Mouse (Mus musculus) adrenal gland, postnatal 10 days (tissue): Measurements from ENCODE around the gene Krtap21-1. TPM values are rescaled to one million over a fixed set of nuclear protein-coding genes. Genes with fewer than 3 reads are reported as not detected.

Experiments
- DNase-seq: peaks from one replicate; pipeline ENCODE4 v3.0.0; 2021; ENCODE audit warnings: mixed read lengths
- long read RNA-seq, 2 experiments: library from polyadenylated mRNA; stranded (forward); transcript quantifications; one replicate each; pipeline ENCODE4 v2.0.0; 2021
- total RNA-seq, 2 experiments: library from RNA; stranded (reverse); gene quantifications; 2 replicates each; pipeline ENCODE4 v1.2.3; 2021

Krtap21-1 gene
- total RNA-seq = not detected
- long read RNA-seq, experiment 1 = 0 reads
- long read RNA-seq, experiment 2 = 0 reads

DNA sequence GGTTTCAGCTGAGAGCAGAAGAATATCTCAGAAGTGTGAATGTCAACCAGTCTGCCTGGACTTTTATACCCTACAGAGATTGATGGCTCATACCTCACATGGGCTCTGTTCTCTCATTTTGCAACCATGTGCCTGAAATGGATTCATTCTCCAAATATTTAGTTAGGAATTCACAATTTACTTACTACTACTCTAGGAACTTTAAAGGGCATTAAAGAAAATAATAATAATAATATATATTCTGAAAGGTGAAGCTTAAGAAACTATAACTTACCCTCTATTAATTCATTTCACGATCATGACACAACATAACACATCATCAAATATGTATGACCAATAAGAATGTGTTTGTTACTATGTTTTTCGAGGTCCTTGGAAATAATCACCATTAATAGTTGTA lies at the start of gene Krtap21-1:
Krtap21-1 (minus strand) TSS at position 101 of the 400 bp plus-strand sequence.
- no peak for DNase-seq

GRCm38 (mm10) chr16:89429586-89429985 lies 25.9 kb upstream of the Krtap21-1 start:
- DNase-seq = no peak

GRCm38 (mm10) chr16:89425310-89425709 lies 21.6 kb upstream of the Krtap21-1 start:
- DNase-seq = no peak

DNA sequence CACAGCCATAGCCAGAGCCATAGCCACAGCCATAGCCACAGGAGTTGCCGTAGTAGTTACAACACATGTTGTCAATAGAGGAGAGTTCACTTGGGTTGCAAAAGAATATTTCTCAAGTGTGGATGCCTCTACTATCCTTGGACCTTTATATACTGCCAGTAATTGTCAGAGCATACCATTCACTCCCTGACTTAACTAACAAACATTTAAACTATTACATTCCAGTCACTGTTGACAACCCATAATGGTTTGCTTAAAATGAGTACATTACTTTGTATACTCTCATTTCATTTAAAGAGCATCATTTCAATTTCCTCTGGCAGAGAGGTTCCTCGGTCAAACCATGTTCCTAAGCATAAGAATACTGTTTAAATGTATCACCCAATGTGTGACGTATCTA lies 16.3 kb upstream of the Krtap21-1 start, which contains the start of gene Krtap6-2:
Krtap6-2 (minus strand) TSS at position 101 of the 400 bp plus-strand sequence.
- no peak for DNase-seq

GRCm38 (mm10) chr16:89416311-89416710 lies 12.6 kb upstream of the Krtap21-1 start:
- peak; percentile 22 for DNase-seq

- no peak for DNase-seq
Observed at GRCm38 (mm10) chr16:89410345-89411068, 6.8 kb upstream of the Krtap21-1 start.

- DNase-seq = no peak
Observed at GRCm38 (mm10) chr16:89372734-89373461, 30.8 kb downstream of the Krtap21-1 start.

Other genes starting within 250 kb of the Krtap21-1 start
- gene Gm9789, start 245.9 kb downstream of the Krtap21-1 start, total RNA-seq = not detected
- gene Gm7735, start 234.4 kb downstream of the Krtap21-1 start, total RNA-seq = not detected
- not detected for gene 1110057P08Rik, start 229.1 kb downstream of the Krtap21-1 start, total RNA-seq
- gene Krtap20-2, start 198.0 kb downstream of the Krtap21-1 start, total RNA-seq = not detected
- not detected for gene Krtap6-2, start 16.2 kb upstream of the Krtap21-1 start, total RNA-seq
- gene Krtap8-1, start 84.1 kb upstream of the Krtap21-1 start, total RNA-seq = not detected
- not detected for gene Krtap7-1, start 104.5 kb upstream of the Krtap21-1 start, total RNA-seq
- gene Krtap11-1, start 167.3 kb upstream of the Krtap21-1 start, total RNA-seq = not detected